Mouse (Mus musculus) brain, embryonic 14.5 days (tissue): ENCODE results near the gene Uggt2. TPM values are rescaled to one million over a fixed set of nuclear protein-coding genes. Genes with fewer than 3 reads are reported as not detected.

ENCODE experiments used
- DNase-seq: peaks from one replicate; pipeline ENCODE4 v3.0.0-alpha.2; 2011; ENCODE audit warnings: low read depth
- CTCF ChIP-seq: fragments of 200-500 bp; IDR thresholded peaks from 2 replicates; pipeline ENCODE4 v1.5.1; 2012; ENCODE audit warnings: inconsistent platforms, mild to moderate bottlenecking, moderate library complexity, borderline replicate concordance; ENCODE audit not compliant: insufficient read depth, insufficient read length; ENCODE audit errors: extremely low read depth
- POLR2A ChIP-seq: fragments of 200-500 bp; IDR thresholded peaks from 2 replicates; pipeline ENCODE4 v1.6.1; 2012; ENCODE audit warnings: mild to moderate bottlenecking, inconsistent platforms, borderline replicate concordance; ENCODE audit not compliant: poor library complexity, insufficient read depth, insufficient read length, severe bottlenecking; ENCODE audit errors: extremely low read depth
- polyA plus RNA-seq: library from polyadenylated mRNA; depleted of rRNA; stranded (reverse); fragments of >200 nt; gene quantifications from 2 replicates; pipeline ENCODE4 v1.2.3, GENCODE M21; 2012

The Uggt2 gene
- polyA plus RNA-seq, 1 experiment = 42.6 TPM

DNA sequence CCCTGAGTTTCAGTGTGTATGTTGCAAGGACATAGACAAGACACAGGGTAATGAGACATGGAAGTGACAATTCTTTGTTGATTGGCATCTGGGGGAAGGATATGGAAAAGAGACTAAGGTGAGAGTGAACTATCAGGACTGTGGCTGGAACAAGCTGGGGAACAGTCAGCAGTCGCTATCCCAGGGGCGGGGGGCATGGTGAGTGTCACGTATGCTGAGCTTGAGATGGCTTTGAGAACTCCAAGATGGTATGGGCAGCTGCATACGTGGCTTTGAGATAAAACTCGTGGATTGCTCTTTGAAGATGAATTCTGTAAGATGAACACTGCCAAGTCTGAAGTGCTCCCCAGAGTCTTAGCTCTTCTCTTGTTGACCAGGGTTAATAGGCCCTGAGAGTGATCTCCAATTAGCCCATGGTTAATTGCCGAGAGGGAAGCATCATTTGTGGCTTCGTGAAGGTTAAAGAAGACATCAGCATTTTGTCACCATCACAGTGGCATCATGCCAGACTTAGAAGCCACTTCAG lies 9.6 kb upstream of the Uggt2 start:
- no peak for DNase-seq
- TF ChIP-seq POLR2A = no peak
- TF ChIP-seq CTCF = no peak

DNA sequence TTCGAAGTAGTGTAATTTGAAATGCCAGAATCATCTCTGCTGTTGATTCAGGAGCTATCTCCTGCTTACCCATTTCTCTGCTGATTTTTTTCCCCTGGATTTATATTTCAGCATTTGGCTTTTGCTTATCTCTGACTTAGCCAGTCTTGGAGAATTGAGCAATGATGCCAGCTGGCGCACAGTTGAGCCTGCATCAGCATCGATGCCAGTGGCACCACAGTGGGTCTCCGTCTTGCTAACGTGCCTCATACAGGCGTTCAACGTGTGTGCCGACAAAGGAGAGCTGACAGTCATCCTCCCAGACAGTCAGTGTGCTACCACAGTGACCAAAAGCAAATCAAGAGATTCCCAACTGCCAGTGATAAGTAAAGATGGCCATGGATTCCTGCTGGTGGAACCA lies 8.4 kb upstream of the Uggt2 start:
- TF ChIP-seq POLR2A (no peak), CTCF (no peak)
- peak; percentile 49 for DNase-seq

GRCm38 (mm10) chr14:119099570-119099891 lies 301 bp upstream of the Uggt2 start:
- TF ChIP-seq CTCF (no peak), POLR2A (peak; percentile 3; the same call in 1 of the 2 replicates)
- DNase-seq = no peak

GRCm38 (mm10) chr14:119061811-119062210 lies 37.4 kb downstream of the Uggt2 start:
- DNase-seq = no peak
- TF ChIP-seq POLR2A (no peak), CTCF (no peak)

DNA sequence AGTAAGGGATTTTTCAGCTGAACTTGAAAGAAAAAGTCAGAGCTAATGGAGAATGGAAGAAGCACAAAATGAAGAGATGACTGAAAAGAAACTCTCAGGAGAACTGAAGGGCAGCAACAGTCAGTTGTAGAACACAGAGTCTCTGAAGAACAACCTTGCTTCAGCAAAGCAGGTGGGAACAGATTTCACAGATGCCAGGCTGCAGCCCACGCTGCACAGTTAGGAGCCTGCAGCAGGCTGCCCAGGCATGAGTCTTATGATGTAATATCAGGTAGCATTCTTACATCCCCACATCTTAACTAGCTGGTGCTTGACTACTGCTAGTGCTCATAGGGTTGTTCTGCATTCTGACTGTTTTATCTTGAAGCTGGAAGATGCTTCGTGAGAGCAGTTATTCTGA lies 38.5 kb downstream of the Uggt2 start:
- TF ChIP-seq POLR2A (no peak), CTCF (no peak)
- DNase-seq = no peak

DNA sequence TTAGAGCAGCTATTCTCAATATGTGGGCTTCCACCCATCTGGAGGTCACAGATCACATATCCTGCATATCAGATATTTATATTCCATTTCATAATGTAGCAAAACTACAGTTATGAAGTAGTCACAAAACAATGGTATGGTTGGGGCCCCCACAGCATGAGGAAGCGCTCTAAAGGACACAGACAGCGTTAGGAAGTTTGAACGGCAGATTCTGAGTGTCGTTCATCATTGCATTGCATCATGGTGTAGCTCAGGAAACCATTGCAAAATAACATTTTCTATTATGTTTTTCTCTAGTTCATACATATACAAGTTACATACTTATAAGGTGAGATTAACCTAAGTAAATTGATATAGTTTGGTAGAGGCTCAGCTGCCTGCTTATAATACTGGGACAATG lies 42.2 kb downstream of the Uggt2 start:
- TF ChIP-seq POLR2A (no peak), CTCF (no peak)
- no peak for DNase-seq

GRCm38 (mm10) chr14:119052969-119053368 lies 46.3 kb downstream of the Uggt2 start:
- TF ChIP-seq CTCF = no peak
- TF ChIP-seq POLR2A = no peak
- DNase-seq = no peak

DNA sequence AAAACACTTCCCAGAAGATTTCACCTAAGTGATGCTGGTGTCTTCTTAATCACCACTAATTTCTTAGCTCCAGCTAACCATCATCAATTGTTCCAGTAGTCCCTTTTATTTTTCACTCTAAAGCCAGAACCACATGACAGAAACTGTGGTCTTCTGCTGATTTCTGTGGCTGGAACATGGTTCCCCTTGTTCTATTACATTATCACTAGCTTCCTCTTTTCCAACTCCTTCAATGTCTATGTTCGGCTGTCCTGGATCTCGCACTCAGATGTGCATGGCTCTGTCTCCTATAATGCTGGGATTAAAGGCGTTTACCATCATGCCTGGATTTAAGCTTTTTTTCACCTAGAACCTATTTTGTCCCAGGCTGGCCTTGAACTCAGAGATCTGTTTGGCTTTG lies 46.9 kb downstream of the Uggt2 start:
- DNase-seq = no peak
- TF ChIP-seq POLR2A = no peak
- TF ChIP-seq CTCF = no peak

DNA sequence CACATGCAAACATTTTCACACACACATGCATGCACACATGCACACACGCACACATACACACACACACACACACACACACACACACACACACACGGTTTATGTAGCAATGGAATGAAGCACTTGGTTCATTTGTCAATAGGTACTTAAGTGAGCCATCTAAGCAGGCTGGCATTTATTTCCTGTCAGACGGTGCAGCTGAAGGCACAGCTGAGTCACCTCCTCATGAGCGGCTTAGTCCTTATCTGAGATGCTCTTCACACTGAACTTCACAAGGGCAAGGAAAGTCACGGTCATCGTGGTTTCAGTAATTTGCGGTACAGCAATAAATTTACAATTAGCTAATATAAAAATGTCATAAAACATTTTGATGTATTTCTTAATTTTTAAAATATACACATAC lies 55.5 kb downstream of the Uggt2 start:
- no peak for DNase-seq
- TF ChIP-seq POLR2A = no peak
- no peak for TF ChIP-seq CTCF

- peak; percentile 73 for DNase-seq
- TF ChIP-seq CTCF (peak; percentile 69; the same call in 1 of the 2 replicates), POLR2A (no peak)
Observed at GRCm38 (mm10) chr14:119040253-119040652, 59.0 kb downstream of the Uggt2 start.

GRCm38 (mm10) chr14:119037755-119038154 lies 61.5 kb downstream of the Uggt2 start:
- DNase-seq = peak; percentile 35
- TF ChIP-seq POLR2A (no peak), CTCF (no peak)

DNA sequence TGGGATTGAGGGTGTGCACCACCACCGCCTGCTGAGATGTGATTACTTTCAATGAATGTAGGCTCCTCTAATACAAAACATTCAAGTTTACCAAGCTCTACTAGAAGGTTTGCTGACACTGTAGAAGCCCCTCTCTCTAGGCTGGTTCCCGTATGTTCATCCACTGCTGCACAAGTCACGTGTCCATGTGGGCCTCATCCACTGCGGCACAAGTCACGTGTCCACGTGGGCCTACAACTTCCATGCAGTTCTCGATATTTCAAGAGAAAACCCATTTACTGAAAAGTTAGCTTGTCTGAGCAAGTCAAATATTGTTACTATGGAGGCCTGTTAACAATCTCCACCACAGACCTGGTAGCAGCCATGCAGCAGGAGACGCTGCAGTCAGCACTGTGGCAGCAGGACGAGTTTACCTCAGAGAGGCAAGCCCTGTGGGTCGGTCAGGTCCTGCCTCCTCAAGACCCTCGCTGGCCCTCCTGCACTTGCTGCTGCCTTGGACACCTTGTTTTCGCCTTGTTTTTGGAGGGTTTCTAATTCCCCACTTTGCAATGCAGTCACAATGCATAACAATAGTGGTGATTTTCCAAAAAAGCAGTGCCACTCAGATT lies 62.0 kb downstream of the Uggt2 start:
- DNase-seq = no peak
- TF ChIP-seq CTCF = no peak
- TF ChIP-seq POLR2A = no peak
